Mouse (Mus musculus): Measurements from ENCODE around the gene Slc16a10. TPM values are rescaled to one million over a fixed set of nuclear protein-coding genes. Genes with fewer than 3 reads are reported as not detected.

Slc16a10 gene
- polyA plus RNA-seq, 1 experiment from 2014 or later: 11.0 TPM

- no peak overlapping the region for H3K4me2 ChIP-seq (ENCODE audit: low read depth, severe bottlenecking)
- H3K9ac ChIP-seq (ENCODE audit: low read length): no peak overlapping the region
- no peaks in the 10 kb centered on the region for H3K4me1 ChIP-seq (ENCODE audit: control insufficient read depth, insufficient read depth, low read length)
- no peak overlapping the region for H3K27ac ChIP-seq (replicated peaks; ENCODE audit: low read depth, low read length)
- H3K36me3 ChIP-seq (ENCODE audit: control insufficient read depth, insufficient read depth, low read length): no peaks in the 10 kb centered on the region
- WGBS: 56% methylated on average over 6 of the region's 6 CpGs
- no peaks in the 10 kb centered on the region for H3K9me3 ChIP-seq (ENCODE audit: control insufficient read depth, low read length)
- H3K4me3 ChIP-seq (ENCODE audit: low read depth, low read length): no peak overlapping the region
- no peaks in the 10 kb centered on the region for H3K27me3 ChIP-seq (ENCODE audit: control insufficient read depth, insufficient read depth, low read length)
- ATAC-seq (ENCODE audit: insufficient number of reproducible peaks, low FRiP score, low TSS enrichment, low read depth) (no peak), DNase-seq (ENCODE audit: low spot score) (no peak)
These were observed 35.4 kb upstream of the Slc16a10 start for GRCm38 (mm10) chr10:40177323-40177962.

- Histone ChIP-seq H3K9ac (ENCODE audit: low read length) (no peak overlapping the region), H3K27ac (replicated peaks; ENCODE audit: low read depth, low read length) (no peak overlapping the region), H3K4me3 (ENCODE audit: low read depth, low read length) (no peak overlapping the region), H3K4me2 (ENCODE audit: low read depth, severe bottlenecking) (no peak overlapping the region), H3K9me3 (ENCODE audit: control insufficient read depth, low read length) (no peaks in the 10 kb centered on the region), H3K4me1 (ENCODE audit: control insufficient read depth, insufficient read depth, low read length) (no peaks in the 10 kb centered on the region), H3K36me3 (ENCODE audit: control insufficient read depth, insufficient read depth, low read length) (no peaks in the 10 kb centered on the region), H3K27me3 (ENCODE audit: control insufficient read depth, insufficient read depth, low read length) (no peaks in the 10 kb centered on the region)
- 89% methylated on average over 6 of the region's 6 CpGs for WGBS
- no peak for ATAC-seq (ENCODE audit: insufficient number of reproducible peaks, low FRiP score, low TSS enrichment, low read depth)
- DNase-seq (ENCODE audit: low spot score): no peak
These were observed 30.1 kb upstream of the Slc16a10 start for GRCm38 (mm10) chr10:40172136-40172535.

GRCm38 (mm10) chr10:40171211-40171610 is 29.2 kb upstream of the Slc16a10 start:
- 80% methylated on average over 7 of the region's 8 CpGs for WGBS
- no peaks in the 10 kb centered on the region for H3K4me1 ChIP-seq (ENCODE audit: control insufficient read depth, insufficient read depth, low read length)
- H3K4me3 ChIP-seq (ENCODE audit: low read depth, low read length): no peak overlapping the region
- no peaks in the 10 kb centered on the region for H3K27me3 ChIP-seq (ENCODE audit: control insufficient read depth, insufficient read depth, low read length)
- no peak overlapping the region for H3K27ac ChIP-seq (replicated peaks; ENCODE audit: low read depth, low read length)
- ATAC-seq (ENCODE audit: insufficient number of reproducible peaks, low FRiP score, low TSS enrichment, low read depth): no peak
- DNase-seq (ENCODE audit: low spot score): no peak
- no peak overlapping the region for H3K4me2 ChIP-seq (ENCODE audit: low read depth, severe bottlenecking)
- no peak overlapping the region for H3K9ac ChIP-seq (ENCODE audit: low read length)
- H3K9me3 ChIP-seq (ENCODE audit: control insufficient read depth, low read length): no peaks in the 10 kb centered on the region
- H3K36me3 ChIP-seq (ENCODE audit: control insufficient read depth, insufficient read depth, low read length): no peaks in the 10 kb centered on the region

GRCm38 (mm10) chr10:40170141-40170558 is 28.1 kb upstream of the Slc16a10 start:
- DNase-seq (ENCODE audit: low spot score) (no peak), ATAC-seq (ENCODE audit: insufficient number of reproducible peaks, low FRiP score, low TSS enrichment, low read depth) (no peak)
- H3K9ac ChIP-seq (ENCODE audit: low read length): no peak overlapping the region
- 82% methylated on average over 4 of the region's 4 CpGs for WGBS
- H3K9me3 ChIP-seq (ENCODE audit: control insufficient read depth, low read length): no peaks in the 10 kb centered on the region
- no peak overlapping the region for H3K4me3 ChIP-seq (ENCODE audit: low read depth, low read length)
- no peak overlapping the region for H3K4me2 ChIP-seq (ENCODE audit: low read depth, severe bottlenecking)
- H3K27me3 ChIP-seq (ENCODE audit: control insufficient read depth, insufficient read depth, low read length): no peaks in the 10 kb centered on the region
- H3K4me1 ChIP-seq (ENCODE audit: control insufficient read depth, insufficient read depth, low read length): no peaks in the 10 kb centered on the region
- H3K27ac ChIP-seq (replicated peaks; ENCODE audit: low read depth, low read length): no peak overlapping the region
- H3K36me3 ChIP-seq (ENCODE audit: control insufficient read depth, insufficient read depth, low read length): no peaks in the 10 kb centered on the region

GRCm38 (mm10) chr10:40169566-40169965 is 27.5 kb upstream of the Slc16a10 start:
- no peaks in the 10 kb centered on the region for H3K27me3 ChIP-seq (ENCODE audit: control insufficient read depth, insufficient read depth, low read length)
- ATAC-seq (ENCODE audit: insufficient number of reproducible peaks, low FRiP score, low TSS enrichment, low read depth) (no peak), DNase-seq (ENCODE audit: low spot score) (no peak)
- H3K4me1 ChIP-seq (ENCODE audit: control insufficient read depth, insufficient read depth, low read length): no peaks in the 10 kb centered on the region
- no peak overlapping the region for H3K4me2 ChIP-seq (ENCODE audit: low read depth, severe bottlenecking)
- no peaks in the 10 kb centered on the region for H3K9me3 ChIP-seq (ENCODE audit: control insufficient read depth, low read length)
- no peaks in the 10 kb centered on the region for H3K36me3 ChIP-seq (ENCODE audit: control insufficient read depth, insufficient read depth, low read length)
- H3K27ac ChIP-seq (replicated peaks; ENCODE audit: low read depth, low read length): no peak overlapping the region
- no peak overlapping the region for H3K4me3 ChIP-seq (ENCODE audit: low read depth, low read length)
- H3K9ac ChIP-seq (ENCODE audit: low read length): no peak overlapping the region
- 87% methylated on average over 10 of the region's 10 CpGs for WGBS

- Histone ChIP-seq H3K36me3 (ENCODE audit: control insufficient read depth, insufficient read depth, low read length) (no peaks in the 10 kb centered on the region), H3K4me3 (ENCODE audit: low read depth, low read length) (no peak overlapping the region), H3K9me3 (ENCODE audit: control insufficient read depth, low read length) (no peaks in the 10 kb centered on the region), H3K27me3 (ENCODE audit: control insufficient read depth, insufficient read depth, low read length) (no peaks in the 10 kb centered on the region), H3K27ac (replicated peaks; ENCODE audit: low read depth, low read length) (no peak overlapping the region), H3K4me2 (ENCODE audit: low read depth, severe bottlenecking) (no peak overlapping the region), H3K4me1 (ENCODE audit: control insufficient read depth, insufficient read depth, low read length) (no peaks in the 10 kb centered on the region), H3K9ac (ENCODE audit: low read length) (no peak overlapping the region)
- ATAC-seq (ENCODE audit: insufficient number of reproducible peaks, low FRiP score, low TSS enrichment, low read depth) (no peak), DNase-seq (ENCODE audit: low spot score) (no peak)
- 82% methylated on average over 7 of the region's 7 CpGs for WGBS
These were observed 27.0 kb upstream of the Slc16a10 start for GRCm38 (mm10) chr10:40169088-40169487.

- no peak overlapping the region for H3K4me3 ChIP-seq (ENCODE audit: low read depth, low read length)
- no peak overlapping the region for H3K9ac ChIP-seq (ENCODE audit: low read length)
- H3K27ac ChIP-seq (replicated peaks; ENCODE audit: low read depth, low read length): no peak overlapping the region
- no peaks in the 10 kb centered on the region for H3K27me3 ChIP-seq (ENCODE audit: control insufficient read depth, insufficient read depth, low read length)
- no peaks in the 10 kb centered on the region for H3K9me3 ChIP-seq (ENCODE audit: control insufficient read depth, low read length)
- 84% methylated on average over 27 of the region's 27 CpGs for WGBS
- H3K4me1 ChIP-seq (ENCODE audit: control insufficient read depth, insufficient read depth, low read length): no peaks in the 10 kb centered on the region
- ATAC-seq (ENCODE audit: insufficient number of reproducible peaks, low FRiP score, low TSS enrichment, low read depth) (no peak), DNase-seq (ENCODE audit: low spot score) (no peak)
- H3K36me3 ChIP-seq (ENCODE audit: control insufficient read depth, insufficient read depth, low read length): no peaks in the 10 kb centered on the region
- H3K4me2 ChIP-seq (ENCODE audit: low read depth, severe bottlenecking): no peak overlapping the region
These were observed 22.6 kb upstream of the Slc16a10 start for GRCm38 (mm10) chr10:40164421-40165386.

GRCm38 (mm10) chr10:40163914-40164313 is 21.9 kb upstream of the Slc16a10 start:
- ATAC-seq (ENCODE audit: insufficient number of reproducible peaks, low FRiP score, low TSS enrichment, low read depth): no peak
- Histone ChIP-seq H3K9me3 (ENCODE audit: control insufficient read depth, low read length) (no peaks in the 10 kb centered on the region), H3K27me3 (ENCODE audit: control insufficient read depth, insufficient read depth, low read length) (no peaks in the 10 kb centered on the region), H3K36me3 (ENCODE audit: control insufficient read depth, insufficient read depth, low read length) (no peaks in the 10 kb centered on the region), H3K4me1 (ENCODE audit: control insufficient read depth, insufficient read depth, low read length) (no peaks in the 10 kb centered on the region), H3K27ac (replicated peaks; ENCODE audit: low read depth, low read length) (no peak overlapping the region), H3K4me3 (ENCODE audit: low read depth, low read length) (no peak overlapping the region), H3K9ac (ENCODE audit: low read length) (no peak overlapping the region), H3K4me2 (ENCODE audit: low read depth, severe bottlenecking) (no peak overlapping the region)
- 82% methylated on average over 13 of the region's 13 CpGs for WGBS
- no peak for DNase-seq (ENCODE audit: low spot score)

Data from limb, embryonic 11.5 days (tissue).